Mouse (Mus musculus) forebrain, postnatal 0 days (tissue): ENCODE data around the gene Stau1. TPM values are rescaled to one million over a fixed set of nuclear protein-coding genes. Genes with fewer than 3 reads are reported as not detected.

Source experiments
- ATAC-seq: fragments of 200-750 bp; cut with Nextera tagmentation; 2 replicates; pipeline ENCODE4 v1.8.0; 2017; ENCODE audit warnings: mild to moderate bottlenecking, moderate library complexity
- DNase-seq: peaks from one replicate; pipeline ENCODE4 v3.0.0-alpha.2; 2015
- H3K27ac ChIP-seq: fragments of 300-500 bp; sonication (generic); 2 replicates; pipeline ENCODE4 v1.5.1; 2014; ENCODE audit warnings: low read depth, mild to moderate bottlenecking, antibody characterized with exemption, low read length, moderate library complexity, mixed read lengths
- H3K27me3 ChIP-seq: fragments of 300-500 bp; sonication (generic); 2 replicates; pipeline ENCODE4 v1.6.1; 2014; ENCODE audit warnings: mild to moderate bottlenecking, low read length, mixed read lengths; ENCODE audit not compliant: insufficient read depth
- H3K36me3 ChIP-seq: fragments of 300-500 bp; sonication (generic); 2 replicates; pipeline ENCODE4 v1.6.1; 2014; ENCODE audit warnings: mild to moderate bottlenecking, moderate library complexity; ENCODE audit not compliant: insufficient read depth
- H3K4me1 ChIP-seq: fragments of 300-500 bp; sonication (generic); 2 replicates; pipeline ENCODE4 v1.6.1; 2014; ENCODE audit warnings: antibody characterized with exemption; ENCODE audit not compliant: insufficient read depth
- H3K4me2 ChIP-seq: fragments of 300-500 bp; sonication (generic); 2 replicates; pipeline ENCODE4 v1.6.1; 2014; ENCODE audit warnings: low read depth, mild to moderate bottlenecking, moderate library complexity
- H3K4me3 ChIP-seq: fragments of 300-500 bp; sonication (generic); 2 replicates; pipeline ENCODE4 v1.5.1; 2014; ENCODE audit warnings: low read depth, low read length, mixed read lengths
- H3K9ac ChIP-seq: fragments of 300-500 bp; sonication (generic); 2 replicates; pipeline ENCODE4 v1.6.1; 2014; ENCODE audit warnings: mild to moderate bottlenecking
- H3K9me3 ChIP-seq: fragments of 300-500 bp; sonication (generic); 2 replicates; pipeline ENCODE4 v1.6.1; 2016; ENCODE audit warnings: low read length
- CTCF ChIP-seq: sonication (generic); IDR thresholded peaks from 2 replicates; pipeline ENCODE4 v1.5.1; 2016; ENCODE audit warnings: antibody characterized with exemption, control low read depth, low read depth
- WGBS: fragments of 180-500 bp; shearing (Covaris S2); extraction: QIAGEN DNeasy Blood & Tissue Kit; methylation state at CpG from one replicate; pipeline ENCODE4 v1.1.7; 2014; 5-methylcytosine and 5-hydroxymethylcytosine counted together
- polyA plus RNA-seq: library from polyadenylated mRNA; unstranded; fragments of >200 nt; fragmentation: Nextera tagmentation; extraction: Ambion mirVana; gene quantifications from 2 replicates; pipeline ENCODE4 v1.2.1, GENCODE M21; 2015
- total RNA-seq: library from RNA; depleted of rRNA; stranded (reverse); fragments of >200 nt; gene quantifications from 2 replicates; pipeline ENCODE4 v1.2.3, GENCODE M21; 2014; rRNA removed

Gene Stau1
- total RNA-seq (29.7 and 39.6 TPM in 2 replicates), polyA plus RNA-seq (75.2 and 97.3 TPM in 2 replicates)

DNA sequence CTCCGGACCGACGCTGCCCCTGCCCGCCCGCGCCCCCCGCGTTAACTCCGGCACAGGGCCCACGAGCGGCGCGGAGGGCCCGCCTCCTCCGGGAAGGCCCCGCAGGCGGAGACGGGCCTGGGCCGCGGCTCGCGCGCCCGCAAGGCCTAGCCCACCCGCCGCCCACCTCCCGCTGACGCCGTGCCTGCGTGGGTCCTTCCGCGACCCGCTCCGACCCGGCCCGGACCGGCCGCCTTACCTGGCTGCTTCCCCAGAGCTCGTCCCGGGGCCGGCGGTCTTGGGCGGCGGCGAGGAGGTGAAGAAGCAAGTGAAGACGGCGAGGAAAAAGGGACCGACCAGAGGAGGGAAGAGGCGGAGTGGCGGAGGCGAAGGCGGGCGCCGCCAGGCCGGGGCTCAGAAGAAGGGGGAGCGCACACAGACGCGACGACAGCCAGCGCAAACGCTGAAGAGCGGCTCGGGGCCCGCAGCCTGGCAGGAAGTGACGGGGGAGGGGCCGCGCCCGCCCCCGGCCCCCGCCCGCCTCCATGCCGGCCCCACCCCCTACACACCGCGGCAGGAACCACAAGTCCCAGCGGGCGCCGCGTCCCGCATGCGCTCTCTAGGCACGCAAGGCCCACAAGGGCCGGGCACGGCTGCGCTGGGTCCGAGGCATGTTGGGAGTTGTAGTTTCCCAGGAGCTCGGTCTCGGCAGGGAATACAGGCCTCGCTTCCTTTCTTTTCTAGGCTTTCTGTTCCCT lies at the start of gene Stau1:
TSS of gene Stau1 (minus strand) at position 504 of the 737 bp plus-strand sequence.
- Histone ChIP-seq H3K27ac (peak within 1 kb of the TSS; percentile 98), H3K4me3 (peak within 1 kb of the TSS; percentile 97), H3K36me3 (no peaks in the 10 kb centered on the region), H3K4me2 (peak within 1 kb of the TSS; percentile 84), H3K9me3 (no peaks in the 10 kb centered on the region), H3K27me3 (no peaks in the 10 kb centered on the region), H3K4me1 (no peaks in the 10 kb centered on the region), H3K9ac (peak within 1 kb of the TSS; percentile 92)
- TF ChIP-seq CTCF = no peak
- WGBS = under 1% methylated on average over 81 of the region's 88 CpGs
- ATAC-seq = peak; percentile 100
- peak; percentile 99 for DNase-seq

- Histone ChIP-seq H3K9me3 (no peaks in the 10 kb centered on the region), H3K9ac (no peak overlapping the region), H3K4me1 (no peaks in the 10 kb centered on the region), H3K36me3 (peaks cover 93% of the 10 kb centered on the region), H3K27me3 (no peaks in the 10 kb centered on the region), H3K27ac (no peak overlapping the region), H3K4me3 (no peak overlapping the region), H3K4me2 (no peak overlapping the region)
- WGBS = 95% methylated on average over 12 of the region's 12 CpGs
- no peak for TF ChIP-seq CTCF
- ATAC-seq (no peak), DNase-seq (no peak)
Observed at GRCm38 (mm10) chr2:167043400-167044121, 47.5 kb upstream of the Stau1 start.

GRCm38 (mm10) chr2:167039386-167039785 lies 43.3 kb upstream of the Stau1 start:
- H3K9ac ChIP-seq = no peak overlapping the region
- no peaks in the 10 kb centered on the region for H3K4me1 ChIP-seq
- no peak overlapping the region for H3K27ac ChIP-seq
- no peak overlapping the region for H3K4me2 ChIP-seq
- DNase-seq (no peak), ATAC-seq (no peak)
- 92% methylated on average over 8 of the region's 8 CpGs for WGBS
- no peaks in the 10 kb centered on the region for H3K27me3 ChIP-seq
- no peak for TF ChIP-seq CTCF
- H3K4me3 ChIP-seq = no peak overlapping the region
- H3K36me3 ChIP-seq = peaks cover 98% of the 10 kb centered on the region
- H3K9me3 ChIP-seq = no peaks in the 10 kb centered on the region

DNA sequence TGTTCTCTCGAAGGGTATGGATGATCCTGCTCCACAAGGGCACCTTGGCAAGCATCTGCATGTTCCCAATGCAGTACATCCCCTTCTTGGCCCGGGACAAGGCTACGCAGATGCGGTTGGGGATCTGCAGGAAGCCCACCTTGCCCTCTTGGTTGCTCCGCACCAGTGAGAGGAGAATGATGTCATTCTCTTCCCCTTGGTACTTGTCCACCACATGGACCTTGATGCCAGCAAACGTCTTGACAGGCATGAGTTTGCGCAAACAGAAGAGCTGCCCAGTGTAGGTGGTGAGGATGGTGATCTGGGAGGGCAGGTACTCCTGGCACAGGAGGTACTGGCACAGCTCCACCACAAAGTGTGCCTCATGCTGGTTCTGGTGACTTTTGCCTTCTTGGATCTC lies 42.6 kb upstream of the Stau1 start:
- H3K9me3 ChIP-seq = no peaks in the 10 kb centered on the region
- 90% methylated on average over 7 of the region's 7 CpGs for WGBS
- ATAC-seq = no peak
- peaks cover 98% of the 10 kb centered on the region for H3K36me3 ChIP-seq
- no peak overlapping the region for H3K4me3 ChIP-seq
- H3K4me2 ChIP-seq = no peak overlapping the region
- H3K9ac ChIP-seq = no peak overlapping the region
- no peaks in the 10 kb centered on the region for H3K4me1 ChIP-seq
- no peak for DNase-seq
- no peak for TF ChIP-seq CTCF
- H3K27ac ChIP-seq = no peak overlapping the region
- no peaks in the 10 kb centered on the region for H3K27me3 ChIP-seq

DNA sequence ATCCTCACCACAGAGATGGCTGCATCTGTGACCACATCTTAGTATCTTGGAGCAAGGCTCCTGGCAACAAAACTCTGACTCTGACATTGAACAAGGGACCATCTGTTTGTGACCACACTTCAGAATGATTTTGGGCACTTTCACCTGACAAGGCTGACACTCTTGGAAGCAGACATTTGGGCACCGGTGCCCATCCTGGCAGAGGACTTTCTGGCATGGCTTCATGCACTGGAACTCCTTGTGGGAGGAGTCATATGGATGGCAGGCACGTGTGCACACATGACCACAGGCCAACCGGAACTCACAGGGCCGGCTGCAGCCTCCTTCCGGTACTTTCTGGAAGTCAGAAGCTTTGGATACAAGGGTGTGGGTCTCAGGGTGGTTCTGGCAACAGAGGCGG lies 42.2 kb upstream of the Stau1 start:
- Histone ChIP-seq H3K27ac (no peak overlapping the region), H3K36me3 (peaks cover 98% of the 10 kb centered on the region), H3K4me2 (no peak overlapping the region), H3K27me3 (no peaks in the 10 kb centered on the region), H3K9ac (no peak overlapping the region), H3K4me3 (no peak overlapping the region), H3K4me1 (no peaks in the 10 kb centered on the region), H3K9me3 (no peaks in the 10 kb centered on the region)
- DNase-seq (no peak), ATAC-seq (no peak)
- 92% methylated on average over 6 of the region's 6 CpGs for WGBS
- TF ChIP-seq CTCF = no peak

GRCm38 (mm10) chr2:167037710-167038109 lies 41.6 kb upstream of the Stau1 start:
- Histone ChIP-seq H3K4me1 (no peaks in the 10 kb centered on the region), H3K9ac (no peak overlapping the region), H3K4me3 (no peak overlapping the region), H3K36me3 (peaks cover 94% of the 10 kb centered on the region), H3K4me2 (no peak overlapping the region), H3K27me3 (no peaks in the 10 kb centered on the region), H3K9me3 (no peaks in the 10 kb centered on the region), H3K27ac (no peak overlapping the region)
- DNase-seq = no peak
- no peak for TF ChIP-seq CTCF
- no peak for ATAC-seq
- WGBS = 92% methylated on average over 12 of the region's 12 CpGs

DNA sequence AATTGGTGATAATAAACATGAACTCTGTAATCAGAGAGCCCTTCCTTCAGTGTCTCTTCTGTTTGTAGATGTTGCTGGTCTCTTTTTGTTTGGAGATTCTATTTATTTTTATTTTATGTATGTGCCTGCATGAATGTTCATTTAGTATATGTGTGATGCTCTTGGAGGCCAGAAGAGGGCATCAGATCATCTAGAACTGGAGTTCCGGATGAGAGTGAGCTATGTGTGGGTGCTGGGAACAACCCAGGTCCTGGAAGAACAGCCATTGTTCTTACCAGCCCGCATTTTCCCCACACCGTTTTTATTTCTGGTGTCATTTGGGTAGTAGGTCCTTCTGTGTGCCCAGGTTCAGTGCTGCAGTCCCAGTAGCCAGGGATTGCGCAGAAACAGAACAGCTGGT lies 34.4 kb upstream of the Stau1 start:
- 94% methylated on average over 4 of the region's 4 CpGs for WGBS
- Histone ChIP-seq H3K9me3 (no peaks in the 10 kb centered on the region), H3K27me3 (no peaks in the 10 kb centered on the region), H3K4me3 (no peak overlapping the region), H3K4me1 (no peaks in the 10 kb centered on the region), H3K9ac (no peak overlapping the region), H3K36me3 (peaks cover 84% of the 10 kb centered on the region), H3K4me2 (no peak overlapping the region), H3K27ac (no peak overlapping the region)
- DNase-seq = no peak
- no peak for ATAC-seq
- no peak for TF ChIP-seq CTCF
